Mouse (Mus musculus) kidney, adult 2 months (tissue): ENCODE data around the gene Pcca.

Source experiments
- CTCF ChIP-seq: fragments of 200-500 bp; conservative IDR thresholded peaks from 2 replicates; pipeline ENCODE4 v1.5.1; 2011; ENCODE audit warnings: low read depth, mild to moderate bottlenecking, control low read depth, low read length, moderate library complexity, mixed read lengths; ENCODE audit not compliant: insufficient read depth, insufficient read length
- POLR2A ChIP-seq: fragments of 200-500 bp; IDR thresholded peaks from one replicate; pipeline ENCODE4 v1.6.1; 2011; ENCODE audit warnings: low read depth, low read length, control low read depth

DNA sequence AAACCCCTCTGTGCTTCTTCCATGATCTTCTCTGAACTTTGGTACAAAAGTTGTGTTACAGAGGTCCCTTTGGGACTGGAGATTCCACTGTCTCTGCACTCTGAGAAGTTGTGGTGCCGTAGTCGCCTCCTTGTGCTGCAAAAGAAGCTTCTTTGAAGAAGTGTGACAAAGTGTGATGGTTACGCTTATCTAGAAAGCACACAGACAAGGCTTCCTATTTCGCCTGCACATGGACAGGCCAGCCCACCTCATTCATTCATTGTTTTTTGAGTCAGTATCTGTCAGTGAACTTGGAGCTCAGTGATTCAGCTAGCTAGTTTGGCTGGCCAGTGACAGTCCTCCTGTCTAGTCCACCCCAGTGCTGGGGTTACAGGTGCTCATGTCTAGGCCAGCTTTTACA is 76.9 kb downstream of the Pcca start:
- no peak for TF ChIP-seq CTCF
- no peak for TF ChIP-seq POLR2A
